Mouse (Mus musculus) ES-Bruce4 (cell line): Measurements from ENCODE around the gene 1700022I11Rik. TPM values are rescaled to one million over a fixed set of nuclear protein-coding genes. Genes with fewer than 3 reads are reported as not detected.

Source experiments
- H3K27ac ChIP-seq: 2 replicates; pipeline ENCODE4 v1.5.1; 2012; ENCODE audit warnings: low read length, inconsistent platforms; ENCODE audit not compliant: insufficient read depth
- H3K27me3 ChIP-seq: 2 replicates; pipeline ENCODE4 v1.6.1; 2012; ENCODE audit warnings: mild to moderate bottlenecking, low read length, inconsistent platforms; ENCODE audit not compliant: control insufficient read depth, poor library complexity, insufficient read depth, severe bottlenecking
- H3K36me3 ChIP-seq: 2 replicates; pipeline ENCODE4 v1.6.1; 2012; ENCODE audit warnings: inconsistent platforms, mild to moderate bottlenecking, low read length, moderate library complexity; ENCODE audit not compliant: control insufficient read depth, poor library complexity, insufficient read depth, severe bottlenecking
- H3K4me1 ChIP-seq: one replicate; pipeline ENCODE4 v1.8.1; 2011; ENCODE audit warnings: low read length; ENCODE audit not compliant: control insufficient read depth, insufficient read depth
- H3K4me3 ChIP-seq: 2 replicates; pipeline ENCODE4 v1.5.1; 2011; ENCODE audit warnings: low read depth, mild to moderate bottlenecking, low read length
- H3K9ac ChIP-seq: 2 replicates; pipeline ENCODE4 v1.6.1; 2012; ENCODE audit warnings: low read depth, mild to moderate bottlenecking, inconsistent platforms; ENCODE audit not compliant: poor library complexity, severe bottlenecking
- H3K9me3 ChIP-seq: replicated peaks from 2 replicates; pipeline ENCODE4 v1.6.1; 2012; ENCODE audit warnings: mild to moderate bottlenecking, low read length, inconsistent platforms; ENCODE audit not compliant: control insufficient read depth, poor library complexity, insufficient read depth, severe bottlenecking
- CTCF ChIP-seq: IDR thresholded peaks from one replicate; pipeline ENCODE4 v1.8.1; 2011; ENCODE audit warnings: low read depth, low read length
- EP300 ChIP-seq: IDR thresholded peaks from 2 replicates; pipeline ENCODE4 v1.6.1; 2011; ENCODE audit warnings: low read depth, low read length; ENCODE audit not compliant: insufficient read depth
- POLR2A ChIP-seq: IDR thresholded peaks from one replicate; pipeline ENCODE4 v1.8.1; 2011; ENCODE audit warnings: low read length; ENCODE audit not compliant: insufficient read depth
- polyA plus RNA-seq: library from polyadenylated mRNA; stranded (reverse); fragments of >200 nt; gene quantifications from 2 replicates; pipeline ENCODE4 v1.2.4, GENCODE M21; 2011; ENCODE audit warnings: low read depth; ENCODE audit not compliant: missing spikeins, insufficient read depth, insufficient read length

The 1700022I11Rik gene
- polyA plus RNA-seq, 1 experiment: not detected

DNA sequence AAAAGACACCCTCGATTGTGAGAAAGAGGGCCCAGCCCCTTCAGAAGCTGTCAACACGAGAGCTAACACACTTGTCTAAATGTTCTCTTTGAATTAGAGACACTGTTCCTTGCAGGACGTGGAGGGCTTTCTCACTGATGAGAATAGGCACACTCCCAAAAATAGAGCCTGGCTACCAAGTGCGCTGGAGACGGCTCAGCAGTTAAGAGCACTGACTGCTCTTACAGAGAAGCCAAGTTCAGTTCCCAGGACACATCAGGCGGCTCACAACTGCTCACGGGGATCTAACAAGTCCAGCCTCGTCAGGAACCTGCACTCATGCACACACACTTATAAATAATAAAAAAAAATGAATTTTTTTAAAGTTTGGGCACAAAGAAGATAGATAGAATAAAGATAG, 10.5 kb upstream of the 1700022I11Rik start:
- TF ChIP-seq POLR2A (no peak), CTCF (no peak), EP300 (no peak)
- H3K27ac ChIP-seq: no peak overlapping the region

DNA sequence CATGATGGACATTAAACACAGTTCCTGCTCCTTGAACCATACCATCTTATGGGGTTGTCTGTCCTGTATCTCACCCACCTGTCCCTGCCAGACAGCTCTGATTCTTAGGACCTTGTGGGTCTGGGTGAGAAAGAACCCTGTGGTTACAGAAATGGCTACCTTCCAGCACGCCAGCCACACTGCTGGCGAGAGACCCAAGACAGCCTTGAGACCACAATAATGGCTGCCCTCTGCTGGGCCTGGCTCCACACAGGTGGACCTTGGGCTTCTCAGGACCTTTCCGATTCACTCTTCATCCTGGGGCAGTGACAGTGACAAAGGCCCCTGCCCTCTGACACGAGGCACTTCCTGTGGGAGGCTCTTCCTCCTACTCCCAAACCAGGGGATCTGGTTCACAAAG, 10.0 kb upstream of the 1700022I11Rik start:
- no peaks in the 10 kb centered on the region for H3K27me3 ChIP-seq
- H3K4me1 ChIP-seq: no peaks in the 10 kb centered on the region
- H3K36me3 ChIP-seq: no peaks in the 10 kb centered on the region
- H3K9me3 ChIP-seq: no peaks in the 10 kb centered on the region
- H3K4me3 ChIP-seq: no peak overlapping the region
- H3K27ac ChIP-seq: no peak overlapping the region
- no peak overlapping the region for H3K9ac ChIP-seq
- no peak for TF ChIP-seq EP300
- TF ChIP-seq POLR2A: no peak
- no peak for TF ChIP-seq CTCF

More for the DNA sequence above, 10.5 kb upstream of the 1700022I11Rik start:
- Histone ChIP-seq H3K27me3 (no peaks in the 10 kb centered on the region), H3K36me3 (no peaks in the 10 kb centered on the region), H3K9ac (no peak overlapping the region), H3K4me3 (no peak overlapping the region), H3K4me1 (no peaks in the 10 kb centered on the region), H3K9me3 (no peaks in the 10 kb centered on the region)

DNA sequence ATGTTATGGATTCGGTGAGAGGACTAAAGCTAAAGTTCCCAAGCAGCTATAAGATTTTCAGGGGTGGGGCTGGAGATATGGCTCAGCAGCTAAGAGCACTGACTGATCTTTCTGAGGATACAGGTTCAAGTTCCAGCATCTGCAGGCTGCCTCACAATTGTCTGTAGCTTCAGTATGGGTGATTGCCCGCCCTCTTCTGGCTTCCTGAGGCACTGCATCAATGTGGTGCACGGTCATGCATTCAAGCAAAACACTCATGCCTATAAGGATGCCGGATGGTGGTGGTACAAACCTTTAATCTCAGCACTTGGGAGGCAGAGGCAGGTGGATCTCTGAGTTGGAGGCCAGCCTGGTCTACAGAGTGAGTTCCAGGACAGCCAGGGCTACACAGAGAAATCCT, 7.8 kb upstream of the 1700022I11Rik start:
- Histone ChIP-seq H3K9ac (no peak overlapping the region), H3K36me3 (no peaks in the 10 kb centered on the region), H3K27ac (no peak overlapping the region), H3K27me3 (no peaks in the 10 kb centered on the region), H3K9me3 (no peaks in the 10 kb centered on the region), H3K4me1 (no peaks in the 10 kb centered on the region), H3K4me3 (no peak overlapping the region)
- TF ChIP-seq EP300 (no peak), CTCF (peak; percentile 84)

DNA sequence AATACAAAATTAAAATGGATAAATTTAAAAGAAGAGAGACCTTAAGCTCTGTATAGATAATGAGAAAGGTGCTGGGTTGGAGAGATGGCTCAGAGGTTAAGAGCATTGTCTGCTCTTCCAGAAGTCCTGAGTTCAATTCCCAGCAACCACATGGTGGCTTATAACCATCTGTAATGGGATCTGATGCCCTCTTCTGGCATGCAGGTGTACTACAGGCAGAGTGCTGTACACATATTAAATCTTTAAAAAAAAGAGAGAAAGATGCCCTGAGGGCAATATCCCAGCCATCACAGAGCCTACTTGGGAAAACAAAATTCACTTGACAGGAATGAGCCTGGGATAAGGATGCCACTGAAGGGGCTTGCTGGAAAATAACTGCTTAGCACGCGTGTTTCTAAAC, 5.9 kb upstream of the 1700022I11Rik start:
- no peaks in the 10 kb centered on the region for H3K27me3 ChIP-seq
- no peaks in the 10 kb centered on the region for H3K36me3 ChIP-seq
- no peak overlapping the region for H3K27ac ChIP-seq
- TF ChIP-seq POLR2A: no peak
- TF ChIP-seq CTCF: no peak
- no peak for TF ChIP-seq EP300
- H3K9ac ChIP-seq: no peak overlapping the region
- no peaks in the 10 kb centered on the region for H3K9me3 ChIP-seq
- H3K4me1 ChIP-seq: no peaks in the 10 kb centered on the region
- no peak overlapping the region for H3K4me3 ChIP-seq

DNA sequence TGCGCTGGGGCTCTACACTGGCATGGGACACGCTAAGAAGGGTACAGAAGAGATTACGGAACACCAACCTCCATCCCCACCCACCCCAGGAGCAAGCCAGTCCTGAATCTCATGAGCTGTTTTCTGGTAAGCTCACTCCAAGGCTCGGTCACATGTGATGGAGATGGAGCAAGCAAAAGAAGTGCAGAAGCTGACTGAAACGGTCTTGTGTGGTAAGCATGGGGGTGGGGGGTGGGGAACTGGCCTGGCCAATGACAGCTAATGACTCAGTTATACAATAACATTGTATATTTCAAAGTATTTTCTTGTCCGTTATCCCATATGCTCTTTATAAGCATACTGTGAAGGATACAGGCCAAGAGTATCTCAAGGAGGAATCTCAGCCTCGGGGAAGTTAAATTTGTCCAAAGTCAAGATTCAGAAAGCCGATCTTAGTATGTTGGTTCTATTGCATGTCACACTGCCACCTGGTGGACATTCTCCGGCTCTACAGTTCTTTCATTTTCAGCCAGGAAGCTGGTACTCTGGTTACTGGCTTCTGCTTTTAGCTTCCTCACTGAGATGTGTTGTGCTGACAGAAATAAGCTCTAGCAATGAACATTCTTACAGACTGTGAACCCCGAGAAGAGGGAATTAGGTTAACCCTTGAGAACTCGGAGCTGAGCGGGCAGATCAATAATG, 4.2 kb upstream of the 1700022I11Rik start:
- TF ChIP-seq POLR2A (no peak), CTCF (no peak), EP300 (no peak)
- Histone ChIP-seq H3K27ac (no peak overlapping the region), H3K9me3 (no peaks in the 10 kb centered on the region), H3K4me3 (no peak overlapping the region), H3K36me3 (no peaks in the 10 kb centered on the region), H3K4me1 (no peaks in the 10 kb centered on the region), H3K9ac (no peak overlapping the region), H3K27me3 (no peaks in the 10 kb centered on the region)

DNA sequence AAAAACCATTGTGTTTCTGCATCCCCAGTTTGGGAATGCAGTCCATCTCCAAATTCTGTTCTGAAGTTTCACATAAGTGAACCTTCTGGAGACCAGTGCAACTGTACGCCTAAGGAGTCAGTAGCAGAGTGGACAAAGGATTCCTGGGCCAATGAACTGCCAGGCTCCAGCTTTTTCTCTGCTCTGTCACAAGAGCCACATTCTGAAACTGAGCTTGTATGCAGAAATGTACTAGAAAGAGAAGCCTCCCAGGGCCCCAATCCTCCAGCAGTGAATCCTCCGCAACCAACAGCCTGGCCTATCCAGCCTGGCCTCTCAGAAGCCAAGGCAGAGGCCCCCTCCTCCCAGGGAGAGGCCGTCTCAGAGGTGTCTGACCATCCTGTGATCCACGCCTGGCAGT, 3.5 kb downstream of the 1700022I11Rik start:
- TF ChIP-seq EP300: no peak
- no peak for TF ChIP-seq CTCF
- no peak for TF ChIP-seq POLR2A
- no peak overlapping the region for H3K27ac ChIP-seq
- H3K9me3 ChIP-seq: no peaks in the 10 kb centered on the region
- no peaks in the 10 kb centered on the region for H3K4me1 ChIP-seq
- H3K9ac ChIP-seq: no peak overlapping the region
- no peaks in the 10 kb centered on the region for H3K36me3 ChIP-seq
- peaks cover 2% of the 10 kb centered on the region; the same call in 1 of the 2 replicates for H3K27me3 ChIP-seq
- H3K4me3 ChIP-seq: no peak overlapping the region
